Mouse (Mus musculus): ENCODE data around the gene Me1. TPM values are rescaled to one million over a fixed set of nuclear protein-coding genes. Genes with fewer than 3 reads are reported as not detected.

Me1 gene
- polyA plus RNA-seq, 1 experiment from 2014 or later: 51.1 TPM

DNA sequence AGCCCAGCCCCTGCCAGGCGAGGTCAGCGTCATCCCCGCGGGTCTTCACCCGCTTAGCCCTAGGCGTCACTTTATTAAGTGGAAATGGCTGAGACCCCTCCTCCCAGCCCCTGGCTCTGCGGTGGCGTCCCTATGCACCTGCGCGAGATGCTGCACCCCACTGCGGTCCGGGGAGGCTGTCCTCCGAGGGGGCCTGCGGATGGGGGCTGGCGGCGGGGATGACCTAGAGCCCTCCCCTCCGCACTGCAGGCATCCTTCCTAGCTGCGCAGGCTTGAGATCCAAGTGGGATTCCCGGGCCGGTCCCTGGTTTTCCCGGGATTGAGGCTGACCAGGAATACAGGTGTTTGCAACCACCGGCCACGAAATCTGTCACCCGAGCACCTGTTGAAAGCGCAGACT is 123.6 kb downstream of the Me1 start:
- H3K27ac ChIP-seq (ENCODE audit: poor library complexity, severe bottlenecking): no peak overlapping the region
- H3K9me3 ChIP-seq (replicated peaks): no peaks in the 10 kb centered on the region
- H3K27me3 ChIP-seq (replicated peaks): no peaks in the 10 kb centered on the region
- peaks cover 24% of the 10 kb centered on the region for H3K36me3 ChIP-seq
- H3K4me1 ChIP-seq (replicated peaks): peaks cover 17% of the 10 kb centered on the region
- peak overlapping the region; percentile 79 for H3K4me3 ChIP-seq
- H3K9ac ChIP-seq: peak overlapping the region; percentile 74
- H3K4me2 ChIP-seq: peak overlapping the region; percentile 94
- under 1% methylated on average over 25 of the region's 25 CpGs for WGBS
- ATAC-seq (ENCODE audit: insufficient number of reproducible peaks, low FRiP score): peak; percentile 47

DNA sequence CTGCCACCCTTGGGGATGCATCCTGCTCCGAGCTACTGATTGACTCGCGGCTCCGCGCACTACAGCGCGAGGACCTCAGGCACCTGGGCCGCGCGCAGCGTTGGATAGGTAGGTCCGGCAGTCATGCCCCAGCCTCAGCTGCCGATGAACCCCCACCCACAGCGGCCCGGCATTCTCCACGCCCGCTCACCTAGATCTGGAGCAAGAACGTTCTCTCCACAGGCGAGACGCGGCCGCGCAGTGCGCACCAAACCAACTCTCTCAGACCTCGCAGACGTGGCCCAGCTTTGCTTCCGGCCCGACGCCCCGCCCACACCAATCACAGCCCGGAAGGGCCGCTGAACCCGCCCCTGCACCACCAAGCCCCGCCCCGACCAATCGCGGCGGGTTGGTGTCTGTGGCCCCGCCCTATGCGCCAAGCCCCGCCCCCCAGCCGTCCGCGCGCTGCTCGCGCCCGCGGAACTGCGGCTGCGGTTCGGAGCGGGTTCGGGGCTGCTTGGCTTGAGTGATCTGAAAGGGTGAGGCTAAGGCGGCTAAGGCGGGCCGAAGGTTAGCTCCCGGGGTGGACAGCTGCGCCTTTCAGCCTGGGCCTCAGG is 124.1 kb downstream of the Me1 start, which contains the start of the genes Pgm3 and Rwdd2a:
TSS of gene Pgm3 (minus strand) at position 303 of the 596 bp plus-strand sequence.
TSS of gene Rwdd2a (plus strand) at position 452 of the 596 bp plus-strand sequence.
- Histone ChIP-seq H3K27me3 (replicated peaks) (no peaks in the 10 kb centered on the region), H3K4me1 (replicated peaks) (peaks cover 17% of the 10 kb centered on the region), H3K4me2 (peak within 1 kb of the TSS; percentile 94), H3K9me3 (replicated peaks) (no peaks in the 10 kb centered on the region), H3K4me3 (peak within 1 kb of the TSS; percentile 79), H3K27ac (ENCODE audit: poor library complexity, severe bottlenecking) (peak within 1 kb of the TSS; percentile 59; the same call in 1 of the 2 replicates), H3K9ac (peak within 1 kb of the TSS; percentile 75), H3K36me3 (peaks cover 28% of the 10 kb centered on the region)
- peak; percentile 98 for ATAC-seq (ENCODE audit: insufficient number of reproducible peaks, low FRiP score)
- under 1% methylated on average over 59 of the region's 59 CpGs for WGBS

- no peak for ATAC-seq (ENCODE audit: insufficient number of reproducible peaks, low FRiP score)
- Histone ChIP-seq H3K4me3 (peak overlapping the region; percentile 79), H3K36me3 (peaks cover 30% of the 10 kb centered on the region), H3K9me3 (replicated peaks) (no peaks in the 10 kb centered on the region), H3K9ac (peak overlapping the region; percentile 48), H3K27ac (ENCODE audit: poor library complexity, severe bottlenecking) (no peak overlapping the region), H3K27me3 (replicated peaks) (no peaks in the 10 kb centered on the region), H3K4me2 (peak overlapping the region; percentile 94), H3K4me1 (replicated peaks) (peaks cover 17% of the 10 kb centered on the region)
- 15% methylated on average over 8 of the region's 8 CpGs for WGBS
Observed at GRCm38 (mm10) chr9:86570946-86571345, 124.8 kb downstream of the Me1 start.

GRCm38 (mm10) chr9:86570261-86570890 is 125.4 kb downstream of the Me1 start:
- H3K4me2 ChIP-seq: peak overlapping the region; percentile 94
- peak overlapping the region; percentile 79 for H3K4me3 ChIP-seq
- H3K9me3 ChIP-seq (replicated peaks): no peaks in the 10 kb centered on the region
- H3K9ac ChIP-seq: peak overlapping the region; percentile 48
- ATAC-seq (ENCODE audit: insufficient number of reproducible peaks, low FRiP score): no peak
- no peak overlapping the region for H3K27ac ChIP-seq (ENCODE audit: poor library complexity, severe bottlenecking)
- H3K36me3 ChIP-seq: peaks cover 36% of the 10 kb centered on the region
- peaks cover 17% of the 10 kb centered on the region for H3K4me1 ChIP-seq (replicated peaks)
- no peaks in the 10 kb centered on the region for H3K27me3 ChIP-seq (replicated peaks)
- 75% methylated on average over 10 of the region's 10 CpGs for WGBS

- no peaks in the 10 kb centered on the region for H3K9me3 ChIP-seq (replicated peaks)
- no peak for ATAC-seq (ENCODE audit: insufficient number of reproducible peaks, low FRiP score)
- H3K27ac ChIP-seq (ENCODE audit: poor library complexity, severe bottlenecking): no peak overlapping the region
- H3K4me1 ChIP-seq (replicated peaks): peaks cover 17% of the 10 kb centered on the region
- H3K9ac ChIP-seq: no peak overlapping the region
- no peak overlapping the region for H3K4me2 ChIP-seq
- 73% methylated on average over 3 of the region's 3 CpGs for WGBS
- H3K27me3 ChIP-seq (replicated peaks): no peaks in the 10 kb centered on the region
- H3K36me3 ChIP-seq: peaks cover 45% of the 10 kb centered on the region
- no peak overlapping the region for H3K4me3 ChIP-seq
Observed at GRCm38 (mm10) chr9:86569314-86569910, 126.3 kb downstream of the Me1 start.

GRCm38 (mm10) chr9:86560543-86560942 is 135.2 kb downstream of the Me1 start:
- H3K9me3 ChIP-seq (replicated peaks): no peaks in the 10 kb centered on the region
- H3K36me3 ChIP-seq: peaks cover 85% of the 10 kb centered on the region
- H3K4me2 ChIP-seq: no peak overlapping the region
- 82% methylated on average over 3 of the region's 3 CpGs for WGBS
- ATAC-seq (ENCODE audit: insufficient number of reproducible peaks, low FRiP score): no peak
- no peak overlapping the region for H3K4me3 ChIP-seq
- no peak overlapping the region for H3K27ac ChIP-seq (ENCODE audit: poor library complexity, severe bottlenecking)
- H3K27me3 ChIP-seq (replicated peaks): no peaks in the 10 kb centered on the region
- H3K9ac ChIP-seq: no peak overlapping the region
- H3K4me1 ChIP-seq (replicated peaks): no peaks in the 10 kb centered on the region

DNA sequence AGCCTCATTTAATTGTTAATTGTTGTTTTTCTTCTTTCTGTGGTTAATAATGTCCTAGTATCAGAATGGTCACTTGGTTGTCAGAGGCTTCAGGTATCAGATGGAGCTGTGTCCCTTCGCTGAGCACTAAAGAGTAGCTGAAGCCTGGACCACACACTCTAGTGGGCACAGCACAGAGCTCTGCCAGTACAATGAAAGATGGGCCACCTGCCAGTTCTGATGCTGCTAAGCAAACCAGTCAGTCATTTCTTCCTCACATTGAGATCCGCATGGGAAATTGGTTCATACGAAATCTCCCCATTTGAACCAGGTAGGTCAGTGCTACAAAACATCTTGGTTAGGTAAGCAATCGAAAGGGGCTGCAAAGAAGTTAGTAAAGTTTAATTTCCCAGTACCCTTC is 141.1 kb downstream of the Me1 start:
- no peak overlapping the region for H3K4me2 ChIP-seq
- no peaks in the 10 kb centered on the region for H3K4me1 ChIP-seq (replicated peaks)
- H3K4me3 ChIP-seq: no peak overlapping the region
- H3K27me3 ChIP-seq (replicated peaks): no peaks in the 10 kb centered on the region
- H3K36me3 ChIP-seq: peaks cover 66% of the 10 kb centered on the region
- no peaks in the 10 kb centered on the region for H3K9me3 ChIP-seq (replicated peaks)
- 86% methylated on average over 4 of the region's 4 CpGs for WGBS
- no peak overlapping the region for H3K9ac ChIP-seq
- no peak for ATAC-seq (ENCODE audit: insufficient number of reproducible peaks, low FRiP score)
- H3K27ac ChIP-seq (ENCODE audit: poor library complexity, severe bottlenecking): no peak overlapping the region

GRCm38 (mm10) chr9:86553886-86554285 is 141.9 kb downstream of the Me1 start:
- Histone ChIP-seq H3K36me3 (peaks cover 64% of the 10 kb centered on the region), H3K4me3 (no peak overlapping the region), H3K27me3 (replicated peaks) (no peaks in the 10 kb centered on the region), H3K27ac (ENCODE audit: poor library complexity, severe bottlenecking) (no peak overlapping the region), H3K9me3 (replicated peaks) (no peaks in the 10 kb centered on the region), H3K9ac (no peak overlapping the region), H3K4me1 (replicated peaks) (no peaks in the 10 kb centered on the region), H3K4me2 (no peak overlapping the region)
- ATAC-seq (ENCODE audit: insufficient number of reproducible peaks, low FRiP score): no peak
- WGBS: 85% methylated on average over 9 of the region's 9 CpGs

GRCm38 (mm10) chr9:86550717-86551116 is 145.0 kb downstream of the Me1 start:
- H3K4me2 ChIP-seq: no peak overlapping the region
- H3K4me3 ChIP-seq: no peak overlapping the region
- no peak overlapping the region for H3K27ac ChIP-seq (ENCODE audit: poor library complexity, severe bottlenecking)
- H3K4me1 ChIP-seq (replicated peaks): no peaks in the 10 kb centered on the region
- 86% methylated on average over 3 of the region's 3 CpGs for WGBS
- no peak overlapping the region for H3K9ac ChIP-seq
- H3K27me3 ChIP-seq (replicated peaks): no peaks in the 10 kb centered on the region
- H3K36me3 ChIP-seq: peaks cover 59% of the 10 kb centered on the region
- no peaks in the 10 kb centered on the region for H3K9me3 ChIP-seq (replicated peaks)
- no peak for ATAC-seq (ENCODE audit: insufficient number of reproducible peaks, low FRiP score)

- H3K36me3 ChIP-seq: peaks cover 57% of the 10 kb centered on the region
- H3K9ac ChIP-seq: no peak overlapping the region
- WGBS: 80% methylated on average over 5 of the region's 5 CpGs
- no peak overlapping the region for H3K4me3 ChIP-seq
- no peaks in the 10 kb centered on the region for H3K4me1 ChIP-seq (replicated peaks)
- ATAC-seq (ENCODE audit: insufficient number of reproducible peaks, low FRiP score): no peak
- no peak overlapping the region for H3K4me2 ChIP-seq
- H3K9me3 ChIP-seq (replicated peaks): no peaks in the 10 kb centered on the region
- no peak overlapping the region for H3K27ac ChIP-seq (ENCODE audit: poor library complexity, severe bottlenecking)
- H3K27me3 ChIP-seq (replicated peaks): no peaks in the 10 kb centered on the region
Observed at GRCm38 (mm10) chr9:86549637-86550162, 146.1 kb downstream of the Me1 start.

- H3K27ac ChIP-seq (ENCODE audit: poor library complexity, severe bottlenecking): no peak overlapping the region
- no peaks in the 10 kb centered on the region for H3K9me3 ChIP-seq (replicated peaks)
- no peak overlapping the region for H3K9ac ChIP-seq
- 61% methylated on average over 1 of the region's 1 CpGs for whole genome bisulfite sequencing
- H3K4me3 ChIP-seq: no peak overlapping the region
- H3K36me3 ChIP-seq: peaks cover 64% of the 10 kb centered on the region
- no peak for ATAC-seq (ENCODE audit: insufficient number of reproducible peaks, low FRiP score)
- no peak overlapping the region for H3K4me2 ChIP-seq
- no peaks in the 10 kb centered on the region for H3K4me1 ChIP-seq (replicated peaks)
- no peaks in the 10 kb centered on the region for H3K27me3 ChIP-seq (replicated peaks)
Observed at GRCm38 (mm10) chr9:86544559-86544958, 151.2 kb downstream of the Me1 start.
